Mouse (Mus musculus): ENCODE measurements around the gene Thumpd2. TPM values are rescaled to one million over a fixed set of nuclear protein-coding genes. Genes with fewer than 3 reads are reported as not detected.
A peak's percentile ranks its signal among the peaks of the same experiment; 100 is the strongest.

The Thumpd2 gene
- polyA plus RNA-seq, 1 experiment from 2014 or later: 17.4 TPM

DNA sequence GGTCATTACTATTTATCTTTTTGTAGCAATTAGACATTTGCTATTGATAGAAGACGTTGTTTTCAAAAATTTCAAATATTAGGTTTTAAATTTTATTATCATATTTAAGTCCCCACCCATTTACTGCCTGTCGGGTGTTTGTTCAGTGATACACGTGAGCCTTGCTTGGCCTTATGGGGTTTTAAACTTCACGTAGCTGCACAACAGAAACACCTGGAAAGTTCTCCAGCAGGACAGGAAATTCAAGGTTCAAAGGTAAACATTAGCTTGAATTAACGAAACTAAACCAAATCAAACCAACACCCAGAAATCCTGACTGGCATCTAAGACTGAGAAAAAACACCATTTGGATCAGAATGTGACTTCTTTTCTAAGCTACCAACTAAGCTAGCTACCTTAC is 62.8 kb downstream of the Thumpd2 start:
- Histone ChIP-seq H3K36me3 (replicated peaks; ENCODE audit: control insufficient read depth, insufficient read depth, low read depth, low read length) (no peaks in the 10 kb centered on the region), H3K27ac (replicated peaks; ENCODE audit: low read depth, low read length) (no peak overlapping the region)

GRCm38 (mm10) chr17:81001647-81002046 is 63.2 kb downstream of the Thumpd2 start:
- no peaks in the 10 kb centered on the region for H3K4me1 ChIP-seq (ENCODE audit: control insufficient read depth, insufficient read depth, low read length)
- H3K4me3 ChIP-seq (ENCODE audit: low read depth, low read length): no peak overlapping the region
- no peaks in the 10 kb centered on the region for H3K9me3 ChIP-seq (replicated peaks; ENCODE audit: control insufficient read depth, low read length)
- no peaks in the 10 kb centered on the region for H3K36me3 ChIP-seq (replicated peaks; ENCODE audit: control insufficient read depth, insufficient read depth, low read depth, low read length)
- no peak overlapping the region for H3K9ac ChIP-seq (replicated peaks; ENCODE audit: low read length)
- ATAC-seq (replicated peaks; ENCODE audit: insufficient number of reproducible peaks, low FRiP score, low TSS enrichment, low read depth) (no peak), DNase-seq (ENCODE audit: low spot score) (no peak)
- 75% methylated on average over 4 of the region's 4 CpGs for WGBS
- no peak overlapping the region for H3K27ac ChIP-seq (replicated peaks; ENCODE audit: low read depth, low read length)
- H3K27me3 ChIP-seq (ENCODE audit: control insufficient read depth, insufficient read depth, low read length): no peaks in the 10 kb centered on the region
- no peak overlapping the region for H3K4me2 ChIP-seq (ENCODE audit: low read depth, low read length)

More for the DNA sequence above, 62.8 kb downstream of the Thumpd2 start:
- H3K4me2 ChIP-seq (ENCODE audit: low read depth, low read length): no peak overlapping the region
- no peak overlapping the region for H3K9ac ChIP-seq (replicated peaks; ENCODE audit: low read length)
- 61% methylated on average over 5 of the region's 5 CpGs for WGBS
- no peaks in the 10 kb centered on the region for H3K27me3 ChIP-seq (ENCODE audit: control insufficient read depth, insufficient read depth, low read length)
- DNase-seq (ENCODE audit: low spot score) (no peak), ATAC-seq (replicated peaks; ENCODE audit: insufficient number of reproducible peaks, low FRiP score, low TSS enrichment, low read depth) (no peak)
- H3K4me1 ChIP-seq (ENCODE audit: control insufficient read depth, insufficient read depth, low read length): no peaks in the 10 kb centered on the region
- H3K4me3 ChIP-seq (ENCODE audit: low read depth, low read length): no peak overlapping the region
- H3K9me3 ChIP-seq (replicated peaks; ENCODE audit: control insufficient read depth, low read length): no peaks in the 10 kb centered on the region

DNA sequence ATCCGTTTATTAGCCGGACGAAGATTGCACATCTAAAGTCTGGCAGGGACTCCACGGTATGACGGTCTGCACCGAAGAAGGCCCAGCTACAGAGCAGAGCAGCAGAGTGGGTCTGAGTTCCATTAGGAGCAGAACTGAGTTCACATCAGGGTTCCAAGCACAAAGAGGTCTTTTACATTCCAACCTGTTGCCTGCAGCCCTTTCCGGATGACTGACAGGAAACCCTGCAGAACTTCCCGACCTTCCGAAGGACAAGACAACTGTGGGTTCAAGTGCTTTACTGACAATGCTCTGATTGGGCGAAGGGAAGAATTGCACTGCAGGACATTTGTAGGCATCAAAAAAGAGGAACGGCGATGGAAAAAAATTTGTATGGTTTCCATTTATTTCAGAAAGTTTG is 63.9 kb downstream of the Thumpd2 start:
- H3K4me1 ChIP-seq (ENCODE audit: control insufficient read depth, insufficient read depth, low read length): no peaks in the 10 kb centered on the region
- no peak overlapping the region for H3K4me3 ChIP-seq (ENCODE audit: low read depth, low read length)
- ATAC-seq (replicated peaks; ENCODE audit: insufficient number of reproducible peaks, low FRiP score, low TSS enrichment, low read depth) (no peak), DNase-seq (ENCODE audit: low spot score) (no peak)
- H3K9me3 ChIP-seq (replicated peaks; ENCODE audit: control insufficient read depth, low read length): no peaks in the 10 kb centered on the region
- no peaks in the 10 kb centered on the region for H3K27me3 ChIP-seq (ENCODE audit: control insufficient read depth, insufficient read depth, low read length)
- no peak overlapping the region for H3K27ac ChIP-seq (replicated peaks; ENCODE audit: low read depth, low read length)
- WGBS: 45% methylated on average over 12 of the region's 12 CpGs
- no peak overlapping the region for H3K9ac ChIP-seq (replicated peaks; ENCODE audit: low read length)
- no peak overlapping the region for H3K4me2 ChIP-seq (ENCODE audit: low read depth, low read length)
- H3K36me3 ChIP-seq (replicated peaks; ENCODE audit: control insufficient read depth, insufficient read depth, low read depth, low read length): no peaks in the 10 kb centered on the region

- ATAC-seq (replicated peaks; ENCODE audit: insufficient number of reproducible peaks, low FRiP score, low TSS enrichment, low read depth): no peak
- no peaks in the 10 kb centered on the region for H3K36me3 ChIP-seq (replicated peaks; ENCODE audit: control insufficient read depth, insufficient read depth, low read depth, low read length)
- no peak overlapping the region for H3K4me2 ChIP-seq (ENCODE audit: low read depth, low read length)
- no peak overlapping the region for H3K27ac ChIP-seq (replicated peaks; ENCODE audit: low read depth, low read length)
- H3K27me3 ChIP-seq (ENCODE audit: control insufficient read depth, insufficient read depth, low read length): no peaks in the 10 kb centered on the region
- no peak overlapping the region for H3K9ac ChIP-seq (replicated peaks; ENCODE audit: low read length)
- no peaks in the 10 kb centered on the region for H3K9me3 ChIP-seq (replicated peaks; ENCODE audit: control insufficient read depth, low read length)
- H3K4me1 ChIP-seq (ENCODE audit: control insufficient read depth, insufficient read depth, low read length): no peaks in the 10 kb centered on the region
- 49% methylated on average over 6 of the region's 6 CpGs for WGBS
- DNase-seq (ENCODE audit: low spot score): no peak
- H3K4me3 ChIP-seq (ENCODE audit: low read depth, low read length): no peak overlapping the region
Observed at GRCm38 (mm10) chr17:80998958-80999357, 65.9 kb downstream of the Thumpd2 start.

GRCm38 (mm10) chr17:80997226-80997625 is 67.7 kb downstream of the Thumpd2 start:
- 82% methylated on average over 2 of the region's 2 CpGs for WGBS
- no peaks in the 10 kb centered on the region for H3K27me3 ChIP-seq (ENCODE audit: control insufficient read depth, insufficient read depth, low read length)
- ATAC-seq (replicated peaks; ENCODE audit: insufficient number of reproducible peaks, low FRiP score, low TSS enrichment, low read depth) (no peak), DNase-seq (ENCODE audit: low spot score) (no peak)
- no peak overlapping the region for H3K9ac ChIP-seq (replicated peaks; ENCODE audit: low read length)
- H3K4me1 ChIP-seq (ENCODE audit: control insufficient read depth, insufficient read depth, low read length): no peaks in the 10 kb centered on the region
- H3K9me3 ChIP-seq (replicated peaks; ENCODE audit: control insufficient read depth, low read length): no peaks in the 10 kb centered on the region
- no peak overlapping the region for H3K4me2 ChIP-seq (ENCODE audit: low read depth, low read length)
- H3K27ac ChIP-seq (replicated peaks; ENCODE audit: low read depth, low read length): no peak overlapping the region
- no peak overlapping the region for H3K4me3 ChIP-seq (ENCODE audit: low read depth, low read length)
- H3K36me3 ChIP-seq (replicated peaks; ENCODE audit: control insufficient read depth, insufficient read depth, low read depth, low read length): no peaks in the 10 kb centered on the region

GRCm38 (mm10) chr17:80991535-80992127 is 73.3 kb downstream of the Thumpd2 start:
- ATAC-seq (replicated peaks; ENCODE audit: insufficient number of reproducible peaks, low FRiP score, low TSS enrichment, low read depth) (no peak), DNase-seq (ENCODE audit: low spot score) (no peak)
- H3K9me3 ChIP-seq (replicated peaks; ENCODE audit: control insufficient read depth, low read length): no peaks in the 10 kb centered on the region
- no peak overlapping the region for H3K4me2 ChIP-seq (ENCODE audit: low read depth, low read length)
- no peaks in the 10 kb centered on the region for H3K36me3 ChIP-seq (replicated peaks; ENCODE audit: control insufficient read depth, insufficient read depth, low read depth, low read length)
- no peak overlapping the region for H3K4me3 ChIP-seq (ENCODE audit: low read depth, low read length)
- H3K9ac ChIP-seq (replicated peaks; ENCODE audit: low read length): no peak overlapping the region
- H3K27ac ChIP-seq (replicated peaks; ENCODE audit: low read depth, low read length): no peak overlapping the region
- H3K27me3 ChIP-seq (ENCODE audit: control insufficient read depth, insufficient read depth, low read length): no peaks in the 10 kb centered on the region
- WGBS: 81% methylated on average over 8 of the region's 8 CpGs
- no peaks in the 10 kb centered on the region for H3K4me1 ChIP-seq (ENCODE audit: control insufficient read depth, insufficient read depth, low read length)

GRCm38 (mm10) chr17:80982976-80983375 is 81.9 kb downstream of the Thumpd2 start:
- WGBS: 78% methylated on average over 10 of the region's 10 CpGs
- no peaks in the 10 kb centered on the region for H3K27me3 ChIP-seq (ENCODE audit: control insufficient read depth, insufficient read depth, low read length)
- H3K36me3 ChIP-seq (replicated peaks; ENCODE audit: control insufficient read depth, insufficient read depth, low read depth, low read length): no peaks in the 10 kb centered on the region
- no peaks in the 10 kb centered on the region for H3K4me1 ChIP-seq (ENCODE audit: control insufficient read depth, insufficient read depth, low read length)
- H3K9ac ChIP-seq (replicated peaks; ENCODE audit: low read length): no peak overlapping the region
- ATAC-seq (replicated peaks; ENCODE audit: insufficient number of reproducible peaks, low FRiP score, low TSS enrichment, low read depth): no peak
- no peak overlapping the region for H3K4me2 ChIP-seq (ENCODE audit: low read depth, low read length)
- no peak for DNase-seq (ENCODE audit: low spot score)
- no peaks in the 10 kb centered on the region for H3K9me3 ChIP-seq (replicated peaks; ENCODE audit: control insufficient read depth, low read length)
- H3K4me3 ChIP-seq (ENCODE audit: low read depth, low read length): no peak overlapping the region
- H3K27ac ChIP-seq (replicated peaks; ENCODE audit: low read depth, low read length): no peak overlapping the region

DNA sequence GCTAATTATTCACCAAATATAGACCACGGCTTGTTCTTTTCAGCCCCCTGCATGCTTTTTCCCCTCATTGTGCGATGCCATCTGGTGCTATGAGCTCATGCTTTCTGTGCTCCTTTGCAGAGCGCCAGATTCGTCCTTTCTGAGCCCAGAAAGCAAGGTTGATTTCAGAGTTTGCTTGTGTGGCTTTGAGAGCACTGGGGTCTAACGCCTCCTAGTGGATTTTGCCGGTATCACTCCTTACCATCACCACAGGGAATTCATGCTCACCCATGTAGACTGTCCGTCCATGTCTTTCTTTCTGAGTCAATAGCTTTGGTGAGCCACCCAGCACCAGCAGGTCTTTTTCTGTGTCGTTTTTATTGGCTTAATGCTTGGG is 82.5 kb downstream of the Thumpd2 start:
- 12% methylated on average over 8 of the region's 8 CpGs for WGBS
- ATAC-seq (replicated peaks; ENCODE audit: insufficient number of reproducible peaks, low FRiP score, low TSS enrichment, low read depth) (no peak), DNase-seq (ENCODE audit: low spot score) (peak; percentile 85)
- Histone ChIP-seq H3K4me2 (ENCODE audit: low read depth, low read length) (no peak overlapping the region), H3K36me3 (replicated peaks; ENCODE audit: control insufficient read depth, insufficient read depth, low read depth, low read length) (no peaks in the 10 kb centered on the region), H3K27ac (replicated peaks; ENCODE audit: low read depth, low read length) (no peak overlapping the region), H3K9ac (replicated peaks; ENCODE audit: low read length) (no peak overlapping the region), H3K27me3 (ENCODE audit: control insufficient read depth, insufficient read depth, low read length) (no peaks in the 10 kb centered on the region), H3K4me3 (ENCODE audit: low read depth, low read length) (no peak overlapping the region), H3K9me3 (replicated peaks; ENCODE audit: control insufficient read depth, low read length) (no peaks in the 10 kb centered on the region), H3K4me1 (ENCODE audit: control insufficient read depth, insufficient read depth, low read length) (no peaks in the 10 kb centered on the region)

Measured in embryonic facial prominence, embryonic 11.5 days (tissue).